Mouse (Mus musculus): ENCODE measurements around the gene 2810021J22Rik.
A peak's percentile ranks its signal among the peaks of the same experiment; 100 is the strongest.

GRCm38 (mm10) chr11:58914461-58915028 is 47.5 kb downstream of the 2810021J22Rik start:
- peak; percentile 47; the same call in 1 of the 2 replicates for TF ChIP-seq CTCF (IDR thresholded peaks at IDR 0.05; ENCODE audit: low read depth, low read length)
- TF ChIP-seq POLR2A (IDR thresholded peaks at IDR 0.05; ENCODE audit: borderline replicate concordance, low read depth, low read length): no peak
